Comparison of ENCODE assay signal across 8 mouse cellular contexts in the genomic region with DNA sequence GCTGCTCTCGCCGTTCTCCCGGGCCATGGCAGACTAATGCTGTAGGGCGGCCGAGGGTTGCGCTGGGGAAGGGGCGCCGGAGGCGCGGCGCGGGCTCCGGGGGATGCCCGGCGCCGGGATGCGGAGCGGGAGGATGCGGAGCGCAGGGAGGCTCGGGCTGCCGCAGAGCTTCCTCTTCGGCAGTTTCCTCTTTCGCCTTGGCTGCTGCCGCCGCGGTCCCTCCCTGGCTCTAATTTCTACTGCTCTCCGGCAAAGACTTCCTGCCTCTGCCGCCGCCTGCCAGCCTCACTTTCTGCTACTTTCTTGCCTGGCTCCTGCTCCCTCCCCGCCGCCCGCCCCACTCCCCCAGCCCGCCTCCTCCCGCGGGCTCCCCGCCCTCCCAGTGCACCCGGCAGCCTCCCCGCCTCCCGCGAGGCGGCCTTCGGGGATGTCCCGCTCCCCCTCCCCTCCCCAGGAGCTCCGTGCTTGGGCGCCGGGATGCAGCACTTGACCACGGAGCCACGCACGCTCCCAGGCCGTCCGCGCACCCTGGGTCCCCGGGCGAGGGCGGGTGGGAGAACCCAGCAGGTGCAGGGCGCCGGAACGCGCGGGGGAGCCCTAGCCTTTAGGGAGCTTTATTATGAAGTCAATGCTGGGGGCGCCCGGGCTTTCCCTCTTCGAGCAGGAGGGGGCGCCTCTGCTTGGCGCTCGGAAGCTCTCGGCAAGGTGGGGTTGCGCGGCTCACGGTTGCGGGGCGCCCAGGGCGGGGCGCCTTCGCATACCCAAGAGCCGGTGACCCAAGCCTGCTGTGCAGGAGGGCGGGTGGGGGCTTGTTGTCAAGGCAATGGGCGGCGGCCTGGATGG. TPM values are rescaled to one million over a fixed set of nuclear protein-coding genes. Genes with fewer than 3 reads are reported as not detected.
A peak's percentile ranks its signal among the peaks of the same experiment; 100 is the strongest.
DNase-seq lines count a peak whose midpoint lies in the region; ATAC-seq and TF ChIP-seq lines count a peak whose summit lies in the region.

Camk1d (minus strand) TSS at position 305 of the 843 bp plus-strand sequence.

- peak within 1 kb of the TSS; percentile 96 for H3K4me2 ChIP-seq in intestine, embryonic 15.5 days (replicated peaks)

- TF ChIP-seq POLR2A in cortical plate, adult 2 months (IDR thresholded peaks at IDR 0.05; ENCODE audit: extremely low read depth, insufficient read depth, low read length), result peak; percentile 48; the same call in 1 of the 2 replicates

- H3K27ac ChIP-seq in cortical plate, adult 2 months (ENCODE audit: insufficient read depth, low read length), result peak within 1 kb of the TSS; percentile 83
- peak within 1 kb of the TSS; percentile 84 for H3K27ac ChIP-seq in intestine, embryonic 15.5 days

- peak; percentile 77 for DNase-seq in gastrocnemius, postnatal 25 days
- DNase-seq in left cerebral cortex, postnatal 25 days (ENCODE audit: low spot score in 2 of 2), result peak; percentile 87 to 88
- peak; percentile 72 for DNase-seq in mesoderm, embryonic 11.5 days (ENCODE audit: low read depth, low spot score)
- peak; percentile 89 for DNase-seq in right cerebral cortex, postnatal 25 days
- DNase-seq in urinary bladder, postnatal 36 days (ENCODE audit: low spot score in 2 of 2), result peak; percentile 62 to 65

- H3K27me3 ChIP-seq in intestine, embryonic 15.5 days (replicated peaks), result peaks cover 3% of the 10 kb centered on the region; the same call in 1 of the 2 replicates

- H3K36me3 ChIP-seq in intestine, embryonic 15.5 days, result no peaks in the 10 kb centered on the region

- H3K4me3 ChIP-seq in cortical plate, adult 2 months (ENCODE audit: insufficient read depth, low read length), result peak within 1 kb of the TSS; percentile 66
- H3K4me3 ChIP-seq in intestine, embryonic 15.5 days (replicated peaks), result peak within 1 kb of the TSS; percentile 67

- H3K4me1 ChIP-seq in cortical plate, adult 2 months (ENCODE audit: control insufficient read depth, insufficient read depth, low read length), result peaks cover 6% of the 10 kb centered on the region
- H3K4me1 ChIP-seq in intestine, embryonic 15.5 days (replicated peaks), result 0 out of 2 replicates have a peak, but pooled peaks cover 5% of the 10 kb centered on the region

- intact Hi-C loops in left cerebral cortex, postnatal 25 days (cut with DNase I), result loop anchor here (1.0 to 10.0 kb wide), 3 partner anchors 56 to 410 kb away; no protein-coding TSS in a partner anchor

- 0 out of 2 replicates have a peak, but pooled peaks have one; percentile 9 for TF ChIP-seq CTCF in cortical plate, adult 2 months (IDR thresholded peaks at IDR 0.05; ENCODE audit: extremely low read depth, insufficient read depth, low read length)

- H3K9ac ChIP-seq in intestine, embryonic 15.5 days, result peak within 1 kb of the TSS; percentile 72

- peak; percentile 67 for ATAC-seq in activated CD4-positive, CD25-positive, alpha-beta regulatory T cell, adult 4 months
- peak; percentile 86 for ATAC-seq in intestine, embryonic 15.5 days

- no peaks in the 10 kb centered on the region for H3K9me3 ChIP-seq in intestine, embryonic 15.5 days

- WGBS in intestine, embryonic 15.5 days, result under 1% methylated on average over 60 of the region's 80 CpGs

RNA-seq across cellular contexts. Expression of gene Camk1d, which starts in this region (rescaled TPM):
- 10 to 100 TPM in 1 of 2 experiments, 1 to 10 TPM in 1; 8.3 to 10.5 TPM for polyA plus RNA-seq in activated CD4-positive, CD25-positive, alpha-beta regulatory T cell, adult 4 months (2017; shearing (Covaris generic))
- polyA plus RNA-seq in cortical plate, adult 2 months (2012; rRNA removed), result 39.9 and 40.1 TPM in 2 replicates
- total RNA-seq in gastrocnemius, postnatal 25 days (2021), result 1 to 10 TPM; 1.5 to 2.5 TPM
- 24.7 and 25.2 TPM in 2 replicates for polyA plus RNA-seq in intestine, embryonic 15.5 days (2015; fragmentation: Nextera tagmentation; extraction: Ambion mirVana)
- 100 to 1,000 TPM; 115 to 116 TPM for total RNA-seq in left cerebral cortex, postnatal 25 days (2021)

Comparison
In these comparisons a context has a peak if more than half of its experiments do, and no peak if none do; other contexts are left out.
1. Peak in every context shown above with its lines: DNase-seq, ATAC-seq, H3K4me3 ChIP-seq and H3K27ac ChIP-seq.
2. RNA of gene Camk1d (total RNA-seq): 115 to 116 TPM in left cerebral cortex, postnatal 25 days; 1.5 to 2.5 TPM in gastrocnemius, postnatal 25 days; every median in the first group is over 10 times any median in the second.